Mouse (Mus musculus) lung, postnatal 0 days (tissue): ENCODE results near the gene Pth2.

Experiments used
- CTCF ChIP-seq: IDR thresholded peaks from 2 replicates; pipeline ENCODE4 v1.5.1; 2016; ENCODE audit warnings: antibody characterized with exemption, mild to moderate bottlenecking
- EP300 ChIP-seq: IDR thresholded peaks from 2 replicates; pipeline ENCODE4 v1.6.1; 2016; ENCODE audit warnings: antibody characterized with exemption, mild to moderate bottlenecking, control low read depth

- TF ChIP-seq CTCF (no peak), EP300 (no peak)
Observed at GRCm38 (mm10) chr7:45141319-45141718, 39.5 kb upstream of the Pth2 start.
